Mouse (Mus musculus) myocyte (in vitro differentiated cells): ENCODE results near the gene Gm9044. TPM values are rescaled to one million over a fixed set of nuclear protein-coding genes. Genes with fewer than 3 reads are reported as not detected.
"Not testable (repeated sequence)": the region's sequence is repeated elsewhere in the genome, so short reads cannot be mapped to it uniquely, and the experiment has no call there.

Experiments
- H3K27me3 ChIP-seq: one replicate; pipeline ENCODE4 v1.6.1; 2011; ENCODE audit not compliant: control insufficient read depth, insufficient read depth, insufficient read length
- H3K36me3 ChIP-seq: one replicate; pipeline ENCODE4 v1.6.1; 2011; ENCODE audit not compliant: control insufficient read depth, insufficient read depth
- H3K4me2 ChIP-seq: one replicate; pipeline ENCODE4 v1.6.1; 2011; ENCODE audit warnings: low read depth, control low read depth
- H3K4me3 ChIP-seq: one replicate; pipeline ENCODE4 v1.5.1; 2011; ENCODE audit warnings: mild to moderate bottlenecking, control low read depth, moderate library complexity
- H3K79me2 ChIP-seq: one replicate; pipeline ENCODE4 v1.6.1; 2011; ENCODE audit not compliant: control insufficient read depth, insufficient read depth
- H3ac ChIP-seq: one replicate; pipeline ENCODE4 v1.6.1; 2011; ENCODE audit not compliant: control insufficient read depth, insufficient read length
- CEBPB ChIP-seq: IDR thresholded peaks from 2 replicates; pipeline ENCODE4 v1.6.1; 2011; ENCODE audit warnings: mild to moderate bottlenecking, moderate library complexity; ENCODE audit not compliant: poor library complexity, insufficient read depth, severe bottlenecking
- E2F4 ChIP-seq: IDR thresholded peaks from one replicate; pipeline ENCODE4 v1.6.1; 2011; ENCODE audit warnings: mild to moderate bottlenecking, control low read depth, moderate library complexity; ENCODE audit not compliant: insufficient read depth
- MYOD1 ChIP-seq, 3 experiments: IDR thresholded peaks; one replicate each; pipeline ENCODE4 v1.6.1; 2011; ENCODE audit warnings: control low read depth in 2 of 3, low read depth in 2 of 3, mild to moderate bottlenecking in 2 of 3, moderate library complexity in 1 of 3; ENCODE audit not compliant: insufficient read length in 2 of 3, control insufficient read depth in 1 of 3
- MYOG ChIP-seq, 3 experiments: IDR thresholded peaks; one replicate each; pipeline ENCODE4 v1.6.1; 2011; ENCODE audit warnings: control low read depth in 2 of 3, low read depth in 2 of 3, mild to moderate bottlenecking in 2 of 3; ENCODE audit not compliant: insufficient read length in 2 of 3, control insufficient read depth in 1 of 3, insufficient read depth in 1 of 3
- POLR2AphosphoS2 ChIP-seq: IDR thresholded peaks from one replicate; pipeline ENCODE4 v1.6.1; 2011; ENCODE audit warnings: low read depth, control low read depth; ENCODE audit not compliant: insufficient read length
- REST ChIP-seq: IDR thresholded peaks from one replicate; pipeline ENCODE4 v1.6.1; 2011; ENCODE audit warnings: mild to moderate bottlenecking, control low read depth, moderate library complexity; ENCODE audit not compliant: insufficient read depth, insufficient read length
- TCF12 ChIP-seq: IDR thresholded peaks from one replicate; pipeline ENCODE4 v1.6.1; 2011; ENCODE audit warnings: mild to moderate bottlenecking, control low read depth; ENCODE audit not compliant: poor library complexity, insufficient read depth, severe bottlenecking
- USF1 ChIP-seq: IDR thresholded peaks from one replicate; pipeline ENCODE4 v1.6.1; 2011; ENCODE audit warnings: low read depth, mild to moderate bottlenecking, control low read depth, moderate library complexity
- polyA plus RNA-seq: library from polyadenylated mRNA; unstranded; fragments of >200 nt; fragmentation: generic; extraction: Trizol; gene quantifications from one replicate; pipeline ENCODE4 v1.2.1, GENCODE M21; 2012; ENCODE audit warnings: missing spikeins

Gene Gm9044
- polyA plus RNA-seq, 1 experiment = not detected

DNA sequence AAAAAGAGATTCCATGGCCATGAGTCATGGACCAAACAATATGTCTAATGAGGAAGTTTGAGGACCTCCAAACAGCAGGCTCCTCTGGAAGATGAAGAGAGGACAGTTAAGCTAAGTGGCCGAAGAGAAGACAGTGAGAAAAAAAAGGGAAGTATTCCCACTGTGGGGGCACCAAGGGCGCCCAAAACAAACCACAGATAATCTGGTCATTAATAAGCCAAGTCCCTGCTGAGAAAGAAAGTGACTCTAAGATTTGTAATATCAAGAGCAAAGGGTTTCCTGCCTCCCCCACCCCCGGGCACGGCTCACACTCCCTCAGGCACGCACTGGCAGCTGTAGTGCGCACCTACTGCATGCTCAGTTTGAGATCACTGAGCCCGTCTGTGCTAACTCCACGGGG is 13.2 kb downstream of the Gm9044 start:
- TF ChIP-seq REST (no peak), MYOG (IDR thresholded peaks at IDR 0.05; ENCODE audit: control insufficient read depth in 1 of 3, insufficient read depth in 1 of 3, insufficient read length in 2 of 3, low read depth in 2 of 3) (no peak), TCF12 (no peak), CEBPB (no peak), MYOD1 (IDR thresholded peaks at IDR 0.05; ENCODE audit: control insufficient read depth in 1 of 3, insufficient read length in 2 of 3, low read depth in 2 of 3) (no peak), E2F4 (no peak)

DNA sequence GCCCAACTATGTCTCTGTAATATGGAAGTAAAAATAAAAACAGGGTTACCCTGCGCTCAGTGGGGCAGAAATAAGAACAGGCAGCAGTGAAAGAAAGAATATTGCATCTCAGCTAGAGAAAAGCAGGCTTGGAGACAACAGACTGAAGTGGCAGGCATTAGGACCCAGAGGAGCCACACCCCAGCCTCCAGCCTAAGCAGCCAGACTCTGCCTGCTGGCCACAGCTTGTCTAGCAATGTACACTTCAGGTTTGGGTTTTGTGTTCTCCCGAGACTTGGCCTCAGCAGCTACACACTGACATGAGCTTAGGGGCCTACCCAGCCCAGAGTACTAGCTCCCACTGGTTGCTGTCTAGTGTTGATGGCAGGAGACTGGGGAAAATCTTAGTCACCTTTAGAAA is 30.1 kb downstream of the Gm9044 start:
- H3K79me2 ChIP-seq, H3K36me3 ChIP-seq, H3ac ChIP-seq, H3K4me2 ChIP-seq, H3K4me3 ChIP-seq, H3K27me3 ChIP-seq: not testable (repeated sequence)

More for the DNA sequence above, 13.2 kb downstream of the Gm9044 start:
- Histone ChIP-seq H3K27me3 (no peaks in the 10 kb centered on the region), H3K79me2 (no peaks in the 10 kb centered on the region), H3ac (no peak overlapping the region), H3K4me2 (no peak overlapping the region), H3K4me3 (no peak overlapping the region), H3K36me3 (no peaks in the 10 kb centered on the region)

DNA sequence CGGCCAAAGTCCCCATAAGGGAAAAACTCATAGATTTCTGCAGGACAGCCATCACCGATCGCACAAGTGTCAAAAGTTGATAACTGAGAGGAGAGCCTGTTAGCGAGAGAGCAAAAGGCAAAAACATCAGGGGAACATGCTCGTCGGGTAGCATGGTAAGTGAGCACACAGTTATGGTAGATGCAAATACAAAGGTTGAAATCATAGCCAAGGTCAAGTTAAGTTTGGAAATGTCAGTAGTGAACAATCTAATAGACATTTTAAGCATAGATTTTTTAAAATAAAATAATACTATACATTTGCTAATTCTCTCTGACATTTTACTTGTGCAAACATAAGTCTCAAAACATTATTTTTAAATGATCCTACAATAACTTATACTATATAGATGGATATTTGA is 37.3 kb downstream of the Gm9044 start, which contains the start of gene Iltifb:
Gene Iltifb, minus strand, starts transcription at position 101 of the 400 bp plus-strand sequence.
- Histone ChIP-seq H3K79me2 (no peaks in the 10 kb centered on the region), H3ac (no peak within 1 kb of the TSS), H3K36me3 (no peaks in the 10 kb centered on the region), H3K4me2 (no peak within 1 kb of the TSS), H3K4me3 (no peak within 1 kb of the TSS), H3K27me3 (no peaks in the 10 kb centered on the region)
- TF ChIP-seq USF1 = no peak
- TF ChIP-seq CEBPB = no peak
- TF ChIP-seq E2F4 = no peak
- no peak for TF ChIP-seq POLR2AphosphoS2

DNA sequence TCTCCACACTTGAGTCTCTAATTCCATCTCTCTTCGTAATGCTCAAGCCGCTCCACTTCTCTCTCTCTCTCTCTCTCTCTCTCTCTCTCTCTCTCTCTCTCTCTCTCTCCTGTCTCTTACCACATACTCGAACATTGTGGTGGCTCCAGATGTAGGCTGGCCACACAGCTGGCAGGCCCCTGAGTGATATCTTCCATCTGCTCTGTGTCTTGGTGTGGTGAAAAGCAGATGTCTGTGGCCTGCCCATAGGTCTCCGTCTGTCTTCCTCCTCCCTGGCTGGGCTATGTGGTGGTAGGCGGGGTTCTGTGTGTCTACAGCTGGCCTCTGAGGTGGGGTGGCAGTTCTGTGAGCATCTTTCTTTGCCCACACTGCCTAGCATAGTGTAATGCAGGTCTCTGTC is 49.2 kb downstream of the Gm9044 start:
- not testable (repeated sequence) for H3K4me2 ChIP-seq, H3K36me3 ChIP-seq, H3K4me3 ChIP-seq, H3K79me2 ChIP-seq, H3ac ChIP-seq, H3K27me3 ChIP-seq

DNA sequence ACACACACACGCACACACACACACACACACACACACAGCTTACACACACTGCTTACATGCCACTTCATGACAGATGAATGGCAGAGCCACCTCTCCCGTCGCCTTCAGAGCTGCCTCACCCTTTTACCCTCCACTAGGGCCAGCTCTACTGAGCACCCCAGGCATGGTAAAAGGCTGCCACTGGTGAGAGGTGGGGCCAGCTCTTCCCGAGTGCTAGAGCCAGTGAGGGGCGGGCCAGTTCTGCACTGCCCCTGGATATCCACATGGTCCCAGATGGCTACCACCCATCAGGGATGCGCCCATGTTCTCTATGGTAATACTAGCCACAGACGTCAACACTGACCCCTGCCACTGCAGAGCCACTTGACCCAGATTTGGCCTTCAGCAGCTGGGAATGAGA is 49.6 kb downstream of the Gm9044 start:
- not testable (repeated sequence) for H3K27me3 ChIP-seq, H3K36me3 ChIP-seq, H3K4me3 ChIP-seq, H3ac ChIP-seq, H3K4me2 ChIP-seq, H3K79me2 ChIP-seq

Other genes with a start within 250 kb of the Gm9044 start
- 3.4 TPM for gene Mdm1, start 190.6 kb downstream of the Gm9044 start, polyA plus RNA-seq
- not detected for gene Il22, start 127.5 kb downstream of the Gm9044 start, polyA plus RNA-seq
- 0.02 TPM for gene Gm32717, start 91.6 kb downstream of the Gm9044 start, polyA plus RNA-seq
- 0.02 TPM for gene Gm32802, start 73.7 kb downstream of the Gm9044 start, polyA plus RNA-seq
- not detected for gene Iltifb, start 37.4 kb downstream of the Gm9044 start, polyA plus RNA-seq
- not detected for gene Gm9040, start 5.4 kb downstream of the Gm9044 start, polyA plus RNA-seq
- 0.06 TPM for gene Gm9045, start 5.4 kb upstream of the Gm9044 start, polyA plus RNA-seq
- gene Gm9046, start 10.8 kb upstream of the Gm9044 start, polyA plus RNA-seq = not detected
- not detected for gene Gm9048, start 16.3 kb upstream of the Gm9044 start, polyA plus RNA-seq
- 0.06 TPM for gene Gm9049, start 21.7 kb upstream of the Gm9044 start, polyA plus RNA-seq
- gene Ifng, start 108.6 kb upstream of the Gm9044 start, polyA plus RNA-seq = not detected